In genomic region chr4:6512749-6513364, GRCm38 (mm10) we compare ENCODE assay signal across 8 mouse cellular contexts.
DNase-seq lines count a peak whose midpoint lies in the region; ATAC-seq lines count a peak whose summit lies in the region.

No protein-coding gene starts in this region.

- no peak overlapping the region for H3K9ac ChIP-seq in heart, embryonic 15.5 days
- no peak overlapping the region for H3K9ac ChIP-seq in liver, embryonic 12.5 days
- no peak overlapping the region for H3K9ac ChIP-seq in stomach, embryonic 15.5 days

- no peaks in the 10 kb centered on the region for H3K9me3 ChIP-seq in forebrain, embryonic 10.5 days
- H3K9me3 ChIP-seq in heart, embryonic 15.5 days (replicated peaks) = no peaks in the 10 kb centered on the region
- H3K9me3 ChIP-seq in liver, embryonic 12.5 days (replicated peaks) = no peaks in the 10 kb centered on the region
- no peaks in the 10 kb centered on the region for H3K9me3 ChIP-seq in stomach, embryonic 15.5 days

- DNase-seq in c-Kit-negative CD71-positive TER-119-positive erythroid progenitor cells, embryonic 14.5 days (ENCODE audit: low read depth, low spot score) = peak; percentile 53
- DNase-seq in forebrain, embryonic 10.5 days (ENCODE audit: extremely low spot score, low spot score) = peak; percentile 73
- peak; percentile 78 for DNase-seq in kidney, postnatal 14 days
- DNase-seq in neural tube, embryonic 10.5 days (ENCODE audit: extremely low spot score, low spot score) = peak; percentile 79

- peak overlapping the region; percentile 37 for H3K4me2 ChIP-seq in heart, embryonic 15.5 days
- 0 out of 2 replicates have a peak overlapping the region, but pooled peaks have one; percentile 14 for H3K4me2 ChIP-seq in liver, embryonic 12.5 days
- peak overlapping the region; percentile 38 for H3K4me2 ChIP-seq in stomach, embryonic 15.5 days

- H3K27ac ChIP-seq in forebrain, embryonic 10.5 days = no peak overlapping the region
- H3K27ac ChIP-seq in heart, embryonic 15.5 days = no peak overlapping the region
- no peak overlapping the region for H3K27ac ChIP-seq in liver, embryonic 12.5 days
- no peak overlapping the region for H3K27ac ChIP-seq in stomach, embryonic 15.5 days

- H3K4me3 ChIP-seq in forebrain, embryonic 10.5 days = no peak overlapping the region
- no peak overlapping the region for H3K4me3 ChIP-seq in heart, embryonic 15.5 days
- no peak overlapping the region for H3K4me3 ChIP-seq in liver, embryonic 12.5 days
- no peak overlapping the region for H3K4me3 ChIP-seq in stomach, embryonic 15.5 days (replicated peaks)

- no peaks in the 10 kb centered on the region for H3K36me3 ChIP-seq in forebrain, embryonic 10.5 days (replicated peaks)
- H3K36me3 ChIP-seq in heart, embryonic 15.5 days = no peaks in the 10 kb centered on the region
- no peaks in the 10 kb centered on the region for H3K36me3 ChIP-seq in liver, embryonic 12.5 days
- no peaks in the 10 kb centered on the region for H3K36me3 ChIP-seq in stomach, embryonic 15.5 days

- H3K4me1 ChIP-seq in forebrain, embryonic 10.5 days = peaks cover 5% of the 10 kb centered on the region; the same call in 1 of the 2 replicates
- H3K4me1 ChIP-seq in heart, embryonic 15.5 days (replicated peaks) = peaks cover 2% of the 10 kb centered on the region; the same call in 1 of the 2 replicates
- H3K4me1 ChIP-seq in liver, embryonic 12.5 days = no peaks in the 10 kb centered on the region
- 0 out of 2 replicates have a peak, but pooled peaks cover 2% of the 10 kb centered on the region for H3K4me1 ChIP-seq in stomach, embryonic 15.5 days

- 22% methylated on average over 12 of the region's 12 CpGs for WGBS in forebrain, embryonic 10.5 days
- 14% methylated on average over 12 of the region's 12 CpGs for WGBS in heart, embryonic 15.5 days
- 21% methylated on average over 12 of the region's 12 CpGs for WGBS in liver, embryonic 12.5 days (ENCODE audit: insufficient replicate concordance)
- 16% methylated on average over 12 of the region's 12 CpGs for WGBS in stomach, embryonic 15.5 days

- no peaks in the 10 kb centered on the region for H3K27me3 ChIP-seq in forebrain, embryonic 10.5 days (ENCODE audit: poor library complexity, severe bottlenecking)
- no peaks in the 10 kb centered on the region for H3K27me3 ChIP-seq in heart, embryonic 15.5 days
- no peaks in the 10 kb centered on the region for H3K27me3 ChIP-seq in liver, embryonic 12.5 days (replicated peaks)
- no peaks in the 10 kb centered on the region for H3K27me3 ChIP-seq in stomach, embryonic 15.5 days (replicated peaks)

- peak; percentile 78 for ATAC-seq in CD4-positive, CD25-positive, alpha-beta regulatory T cell, adult 4 months
- ATAC-seq in heart, embryonic 15.5 days (replicated peaks; ENCODE audit: insufficient number of reproducible peaks, insufficient read depth, low FRiP score, low read depth) = 0 out of 2 replicates have a peak, but pooled peaks have one; percentile 18
- ATAC-seq in liver, embryonic 12.5 days = peak; percentile 72
- ATAC-seq in stomach, embryonic 15.5 days (ENCODE audit: insufficient read depth, low FRiP score, low read depth) = peak; percentile 79; the same call in 1 of the 2 replicates

Comparison
In these comparisons a context has a peak if more than half of its experiments do, and no peak if none do; other contexts are left out.
1. ATAC-seq: peak in every context shown above with its lines; median percentile 79 in stomach, embryonic 15.5 days; 78 in CD4-positive, CD25-positive, alpha-beta regulatory T cell, adult 4 months; 72 in liver, embryonic 12.5 days; 18 in heart, embryonic 15.5 days.